Mouse (Mus musculus) hindbrain, embryonic 16.5 days (tissue): Measurements from ENCODE around the gene Thap11. TPM values are rescaled to one million over a fixed set of nuclear protein-coding genes. Genes with fewer than 3 reads are reported as not detected.

Experiments used
- ATAC-seq: fragments of 200-750 bp; cut with Nextera tagmentation; 2 replicates; pipeline ENCODE4 v1.8.0; 2017; ENCODE audit warnings: moderate TSS enrichment, moderate library complexity
- H3K27ac ChIP-seq: fragments of 300-500 bp; sonication (generic); 2 replicates; pipeline ENCODE4 v1.5.1; 2014; ENCODE audit warnings: low read depth, mild to moderate bottlenecking, control low read depth, low read length, moderate library complexity
- H3K27me3 ChIP-seq: fragments of 300-500 bp; sonication (generic); replicated peaks from 2 replicates; pipeline ENCODE4 v1.6.1; 2014; ENCODE audit warnings: low read length; ENCODE audit not compliant: control insufficient read depth, insufficient read depth
- H3K36me3 ChIP-seq: fragments of 300-500 bp; sonication (generic); 2 replicates; pipeline ENCODE4 v1.6.1; 2014; ENCODE audit warnings: mild to moderate bottlenecking, low read length, moderate library complexity, mixed read lengths; ENCODE audit not compliant: control insufficient read depth, insufficient read depth
- H3K4me1 ChIP-seq: fragments of 300-500 bp; sonication (generic); 2 replicates; pipeline ENCODE4 v1.6.1; 2014; ENCODE audit warnings: low read depth, low read length; ENCODE audit not compliant: control insufficient read depth, insufficient read depth
- H3K4me2 ChIP-seq: fragments of 300-500 bp; sonication (generic); 2 replicates; pipeline ENCODE4 v1.6.1; 2014; ENCODE audit warnings: mild to moderate bottlenecking, low read length, control low read depth, moderate library complexity
- H3K4me3 ChIP-seq: fragments of 300-500 bp; sonication (generic); 2 replicates; pipeline ENCODE4 v1.5.1; 2014; ENCODE audit warnings: mild to moderate bottlenecking, low read length, control low read depth, moderate library complexity
- H3K9ac ChIP-seq: fragments of 300-500 bp; sonication (generic); 2 replicates; pipeline ENCODE4 v1.6.1; 2014; ENCODE audit warnings: low read depth, mild to moderate bottlenecking, control low read depth, low read length, moderate library complexity
- H3K9me3 ChIP-seq: fragments of 300-500 bp; sonication (generic); 2 replicates; pipeline ENCODE4 v1.6.1; 2014; ENCODE audit warnings: mild to moderate bottlenecking, low read length, moderate library complexity; ENCODE audit not compliant: control insufficient read depth
- WGBS: fragments of 180-500 bp; shearing (Covaris S2); extraction: QIAGEN DNeasy Blood & Tissue Kit; methylation state at CpG from one replicate; pipeline ENCODE4 v1.1.7; 2014; 5-methylcytosine and 5-hydroxymethylcytosine counted together
- polyA plus RNA-seq: library from polyadenylated mRNA; unstranded; fragments of >200 nt; fragmentation: Nextera tagmentation; extraction: Ambion mirVana; gene quantifications from 2 replicates; pipeline ENCODE4 v1.2.1, GENCODE M21; 2015

Thap11 gene
- 52.5 and 55.9 TPM in 2 replicates for polyA plus RNA-seq

- Histone ChIP-seq H3K9me3 (no peaks in the 10 kb centered on the region), H3K9ac (peak within 1 kb of the TSS; percentile 83), H3K4me2 (peak within 1 kb of the TSS; percentile 94), H3K27ac (peak within 1 kb of the TSS; percentile 88), H3K27me3 (no peaks in the 10 kb centered on the region), H3K36me3 (no peaks in the 10 kb centered on the region; the same call in 1 of the 2 replicates), H3K4me3 (peak within 1 kb of the TSS; percentile 88), H3K4me1 (peaks cover 44% of the 10 kb centered on the region)
- peak; percentile 92 for ATAC-seq
- under 1% methylated on average over 43 of the region's 43 CpGs for WGBS
Measured at GRCm38 (mm10) chr8:105854715-105855216, at the start of gene Thap11. Gene Thap11 (plus strand): TSS chr8:105855132.

GRCm38 (mm10) chr8:105805346-105805745 is 49.6 kb upstream of the Thap11 start:
- Histone ChIP-seq H3K27ac (no peak overlapping the region), H3K9ac (no peak overlapping the region), H3K4me3 (no peak overlapping the region), H3K9me3 (no peaks in the 10 kb centered on the region), H3K36me3 (no peaks in the 10 kb centered on the region; the same call in 1 of the 2 replicates), H3K27me3 (no peaks in the 10 kb centered on the region), H3K4me2 (no peak overlapping the region), H3K4me1 (no peaks in the 10 kb centered on the region)
- ATAC-seq = no peak
- WGBS = 70% methylated on average over 3 of the region's 3 CpGs

GRCm38 (mm10) chr8:105805964-105806363 is 49.0 kb upstream of the Thap11 start:
- H3K9me3 ChIP-seq = no peaks in the 10 kb centered on the region
- no peak overlapping the region for H3K27ac ChIP-seq
- 87% methylated on average over 1 of the region's 1 CpGs for WGBS
- ATAC-seq = no peak
- no peak overlapping the region for H3K4me2 ChIP-seq
- H3K36me3 ChIP-seq = no peaks in the 10 kb centered on the region; the same call in 1 of the 2 replicates
- no peaks in the 10 kb centered on the region; the same call in 1 of the 2 replicates for H3K4me1 ChIP-seq
- H3K27me3 ChIP-seq = no peaks in the 10 kb centered on the region
- no peak overlapping the region for H3K9ac ChIP-seq
- no peak overlapping the region for H3K4me3 ChIP-seq

DNA sequence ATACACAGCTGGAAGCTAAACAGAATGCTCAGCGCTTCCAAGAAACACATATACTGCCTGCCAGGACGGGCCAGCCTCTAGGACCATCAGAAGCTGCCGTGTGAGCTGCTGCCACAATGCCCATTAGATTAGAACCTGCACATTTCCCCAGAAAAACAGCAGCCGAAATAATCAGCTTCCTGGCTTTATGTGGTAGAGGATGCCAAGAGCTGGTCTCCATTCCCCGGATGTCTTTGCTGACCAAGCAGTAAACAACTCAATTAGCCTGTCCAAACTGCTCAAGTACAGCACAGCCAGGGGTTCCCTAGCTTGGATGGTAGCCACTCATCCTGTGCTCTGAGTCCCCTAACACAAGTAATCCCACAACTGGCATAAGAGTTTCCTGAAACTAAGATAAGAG is 47.2 kb upstream of the Thap11 start:
- Histone ChIP-seq H3K27ac (no peak overlapping the region), H3K36me3 (no peaks in the 10 kb centered on the region; the same call in 1 of the 2 replicates)
- 76% methylated on average over 5 of the region's 5 CpGs for WGBS

DNA sequence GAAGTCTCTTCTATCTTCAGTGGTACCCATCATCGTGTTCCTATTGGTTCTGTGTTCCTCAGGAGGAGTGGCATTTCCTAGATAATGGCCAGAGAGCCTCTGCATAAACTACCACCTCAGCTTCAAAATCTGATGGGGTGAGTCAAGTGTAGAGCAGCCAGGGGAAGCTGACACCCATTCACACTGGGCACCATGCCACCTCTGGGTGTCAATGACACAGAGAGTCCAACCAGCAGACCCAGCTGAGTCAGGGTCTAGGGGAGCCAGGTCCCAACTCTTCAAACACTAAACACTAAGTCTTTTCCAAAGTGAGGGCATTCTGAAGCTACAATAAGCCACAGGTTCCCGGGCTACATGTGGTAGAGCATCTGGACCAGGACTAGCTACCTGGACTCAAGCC is 46.5 kb upstream of the Thap11 start:
- Histone ChIP-seq H3K9ac (no peak overlapping the region), H3K4me2 (no peak overlapping the region), H3K27me3 (no peaks in the 10 kb centered on the region), H3K4me1 (no peaks in the 10 kb centered on the region; the same call in 1 of the 2 replicates), H3K4me3 (no peak overlapping the region), H3K27ac (no peak overlapping the region), H3K9me3 (no peaks in the 10 kb centered on the region), H3K36me3 (no peaks in the 10 kb centered on the region; the same call in 1 of the 2 replicates)
- no peak for ATAC-seq
- whole genome bisulfite sequencing = 94% methylated on average over 2 of the region's 2 CpGs

More for the DNA sequence above, 47.2 kb upstream of the Thap11 start:
- no peaks in the 10 kb centered on the region; the same call in 1 of the 2 replicates for H3K4me1 ChIP-seq
- H3K9me3 ChIP-seq = no peaks in the 10 kb centered on the region
- H3K27me3 ChIP-seq = no peaks in the 10 kb centered on the region
- ATAC-seq = no peak
- no peak overlapping the region for H3K9ac ChIP-seq
- no peak overlapping the region for H3K4me2 ChIP-seq
- H3K4me3 ChIP-seq = no peak overlapping the region

DNA sequence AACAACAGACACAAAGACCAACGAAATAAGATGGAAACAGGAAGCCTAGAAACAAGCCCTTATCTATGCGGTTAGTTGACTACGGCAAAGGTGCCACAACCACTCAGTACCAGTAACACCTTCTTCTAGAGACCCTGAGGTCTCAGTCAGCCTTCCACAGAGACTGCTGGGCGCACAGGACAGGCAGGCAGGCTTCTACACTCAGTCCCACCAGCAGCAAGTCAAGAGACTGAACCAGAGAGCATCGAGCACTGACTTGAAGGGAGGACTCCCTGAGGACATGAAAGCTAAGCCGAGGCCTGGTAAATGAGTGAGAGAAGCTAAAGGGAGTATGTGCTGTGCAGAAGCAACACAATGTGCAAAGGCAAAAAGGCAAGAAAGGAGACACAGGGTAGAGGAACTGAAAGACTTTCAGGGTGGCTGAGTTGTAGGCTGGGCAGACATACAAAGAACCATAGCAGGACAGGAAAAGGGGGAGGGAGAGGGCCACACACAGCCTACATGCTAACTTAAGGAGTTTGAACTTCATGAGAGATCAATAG is 44.6 kb upstream of the Thap11 start:
- no peak overlapping the region for H3K27ac ChIP-seq
- no peak overlapping the region for H3K4me3 ChIP-seq
- no peaks in the 10 kb centered on the region for H3K9me3 ChIP-seq
- no peaks in the 10 kb centered on the region; the same call in 1 of the 2 replicates for H3K4me1 ChIP-seq
- ATAC-seq = no peak
- no peaks in the 10 kb centered on the region for H3K27me3 ChIP-seq
- no peaks in the 10 kb centered on the region for H3K36me3 ChIP-seq
- H3K9ac ChIP-seq = no peak overlapping the region
- 79% methylated on average over 6 of the region's 6 CpGs for WGBS
- H3K4me2 ChIP-seq = no peak overlapping the region

DNA sequence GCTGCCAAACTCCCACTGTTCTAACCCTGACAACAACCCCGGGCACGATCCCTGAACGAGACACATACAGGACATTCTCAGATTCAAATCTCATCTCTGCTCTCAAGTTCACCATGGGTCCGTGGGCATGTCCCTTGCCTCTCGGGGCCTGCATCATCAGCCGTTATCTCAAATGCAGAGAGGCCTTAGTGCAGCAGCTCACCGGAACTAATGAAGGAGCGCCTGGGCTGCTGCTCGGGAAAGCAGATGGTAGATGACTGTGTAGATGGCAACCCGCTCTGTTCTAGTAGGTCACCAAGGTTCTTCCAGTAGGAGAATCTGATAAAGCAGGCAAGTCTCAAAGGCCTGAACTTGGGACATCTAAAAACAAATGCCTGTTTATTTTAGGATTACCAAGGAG is 43.9 kb upstream of the Thap11 start:
- Histone ChIP-seq H3K4me1 (no peaks in the 10 kb centered on the region; the same call in 1 of the 2 replicates), H3K27me3 (no peaks in the 10 kb centered on the region), H3K9ac (no peak overlapping the region), H3K27ac (no peak overlapping the region), H3K4me3 (no peak overlapping the region), H3K36me3 (no peaks in the 10 kb centered on the region), H3K4me2 (no peak overlapping the region), H3K9me3 (no peaks in the 10 kb centered on the region)
- 62% methylated on average over 10 of the region's 10 CpGs for WGBS
- ATAC-seq = no peak

DNA sequence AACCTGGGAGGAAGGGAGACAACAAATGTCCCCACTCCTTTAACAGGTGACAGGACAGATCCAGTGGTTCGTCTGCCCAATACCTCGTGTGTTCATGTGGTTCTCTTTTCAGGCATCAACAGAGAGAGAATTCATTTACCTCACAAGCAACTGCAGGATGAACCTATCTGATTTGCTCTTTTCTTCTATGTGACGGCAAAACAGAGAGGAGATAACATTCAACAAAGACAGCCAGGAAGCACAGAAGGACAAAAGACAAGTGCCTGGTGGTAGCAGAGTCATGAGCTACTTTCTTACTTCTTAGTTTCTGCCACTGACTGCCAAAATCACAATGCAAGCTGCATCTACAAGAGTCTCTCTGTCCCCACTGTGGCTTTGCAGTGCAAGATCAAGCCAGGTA is 43.4 kb upstream of the Thap11 start:
- ATAC-seq = no peak
- H3K4me1 ChIP-seq = no peaks in the 10 kb centered on the region; the same call in 1 of the 2 replicates
- WGBS = 78% methylated on average over 3 of the region's 3 CpGs
- no peak overlapping the region for H3K9ac ChIP-seq
- H3K4me3 ChIP-seq = no peak overlapping the region
- no peak overlapping the region for H3K4me2 ChIP-seq
- H3K27me3 ChIP-seq = no peaks in the 10 kb centered on the region
- no peaks in the 10 kb centered on the region for H3K36me3 ChIP-seq
- no peak overlapping the region for H3K27ac ChIP-seq
- no peaks in the 10 kb centered on the region for H3K9me3 ChIP-seq

DNA sequence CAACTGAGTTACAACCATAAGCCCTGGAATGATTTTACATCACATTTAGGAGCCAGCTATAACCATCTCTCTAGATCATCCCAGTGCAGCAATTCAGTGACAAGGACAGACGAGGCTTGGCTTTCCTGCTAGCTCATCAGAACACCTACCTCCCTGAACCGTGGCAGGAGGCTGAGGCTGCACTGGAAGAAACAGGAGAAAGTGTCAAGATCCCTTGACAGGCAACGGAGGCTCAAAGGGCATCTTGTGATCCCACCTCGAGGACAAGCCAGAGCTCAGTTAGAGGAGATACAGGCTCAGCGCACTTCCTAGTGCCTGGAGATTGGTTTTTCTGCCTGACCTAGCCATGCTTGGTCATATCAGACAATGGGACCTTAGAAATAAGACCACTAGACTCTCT is 42.4 kb upstream of the Thap11 start:
- Histone ChIP-seq H3K9me3 (no peaks in the 10 kb centered on the region), H3K27me3 (no peaks in the 10 kb centered on the region), H3K36me3 (no peaks in the 10 kb centered on the region), H3K4me3 (no peak overlapping the region), H3K4me2 (no peak overlapping the region), H3K4me1 (no peaks in the 10 kb centered on the region; the same call in 1 of the 2 replicates), H3K9ac (no peak overlapping the region), H3K27ac (no peak overlapping the region)
- ATAC-seq = no peak
- 91% methylated on average over 5 of the region's 5 CpGs for WGBS
